Mouse (Mus musculus) forebrain, embryonic 12.5 days (tissue): ENCODE data around the gene Npr1. TPM values are rescaled to one million over a fixed set of nuclear protein-coding genes. Genes with fewer than 3 reads are reported as not detected.

ENCODE experiments used
- ATAC-seq: fragments of 200-750 bp; cut with Nextera tagmentation; 2 replicates; pipeline ENCODE4 v1.8.0; 2017; ENCODE audit warnings: moderate TSS enrichment; ENCODE audit not compliant: low FRiP score
- H3K27ac ChIP-seq: fragments of 300-500 bp; sonication (generic); 2 replicates; pipeline ENCODE4 v1.5.1; 2016; ENCODE audit warnings: mild to moderate bottlenecking
- H3K27me3 ChIP-seq: fragments of 300-500 bp; sonication (generic); 2 replicates; pipeline ENCODE4 v1.6.1; 2016; ENCODE audit warnings: mild to moderate bottlenecking
- H3K36me3 ChIP-seq: fragments of 300-500 bp; sonication (generic); replicated peaks from 2 replicates; pipeline ENCODE4 v1.6.1; 2016; ENCODE audit warnings: mild to moderate bottlenecking
- H3K4me1 ChIP-seq: fragments of 300-500 bp; sonication (generic); 2 replicates; pipeline ENCODE4 v1.6.1; 2016
- H3K4me2 ChIP-seq: fragments of 300-500 bp; sonication (generic); 2 replicates; pipeline ENCODE4 v1.6.1; 2016; ENCODE audit warnings: mild to moderate bottlenecking, moderate library complexity
- H3K4me3 ChIP-seq: fragments of 300-500 bp; sonication (generic); replicated peaks from 2 replicates; pipeline ENCODE4 v1.5.1; 2016; ENCODE audit warnings: mild to moderate bottlenecking
- H3K9ac ChIP-seq: fragments of 300-500 bp; sonication (generic); 2 replicates; pipeline ENCODE4 v1.6.1; 2016; ENCODE audit warnings: mild to moderate bottlenecking
- H3K9me3 ChIP-seq: fragments of 300-500 bp; sonication (generic); 2 replicates; pipeline ENCODE4 v1.6.1; 2016
- WGBS: fragments of 180-500 bp; shearing (Covaris S2); methylation state at CpG from one replicate; pipeline ENCODE4 v1.1.7; 2016; 5-methylcytosine and 5-hydroxymethylcytosine counted together
- polyA plus RNA-seq: library from polyadenylated mRNA; unstranded; fragments of >200 nt; fragmentation: Nextera tagmentation; extraction: Ambion mirVana; gene quantifications from 2 replicates; pipeline ENCODE4 v1.2.1, GENCODE M21; 2016

Gene Npr1
- polyA plus RNA-seq, 1 experiment from 2014 or later: 2.2 TPM

GRCm38 (mm10) chr3:90447123-90447494 lies 18.6 kb downstream of the Npr1 start:
- ATAC-seq: peak; percentile 27; the same call in 1 of the 2 replicates
- H3K4me3 ChIP-seq: peak overlapping the region; percentile 28
- H3K27ac ChIP-seq: peak overlapping the region; percentile 82
- 36% methylated on average over 7 of the region's 7 CpGs for WGBS
- H3K9me3 ChIP-seq: no peaks in the 10 kb centered on the region
- peak overlapping the region; percentile 52 for H3K4me2 ChIP-seq
- H3K4me1 ChIP-seq: peaks cover 17% of the 10 kb centered on the region
- H3K27me3 ChIP-seq: peaks cover 5% of the 10 kb centered on the region; the same call in 1 of the 2 replicates
- H3K36me3 ChIP-seq: no peaks in the 10 kb centered on the region
- H3K9ac ChIP-seq: peak overlapping the region; percentile 27

- Histone ChIP-seq H3K27ac (peak overlapping the region; percentile 82), H3K4me1 (peaks cover 17% of the 10 kb centered on the region), H3K9me3 (no peaks in the 10 kb centered on the region), H3K9ac (peak overlapping the region; percentile 27), H3K4me3 (peak overlapping the region; percentile 28), H3K36me3 (no peaks in the 10 kb centered on the region), H3K27me3 (peaks cover 3% of the 10 kb centered on the region; the same call in 1 of the 2 replicates), H3K4me2 (peak overlapping the region; percentile 52)
- under 1% methylated on average over 17 of the region's 17 CpGs for WGBS
- peak; percentile 94 for ATAC-seq
Measured at GRCm38 (mm10) chr3:90446389-90447122, 19.1 kb downstream of the Npr1 start.

- no peak overlapping the region for H3K4me3 ChIP-seq
- 70% methylated on average over 11 of the region's 11 CpGs for WGBS
- H3K4me2 ChIP-seq: peak overlapping the region; percentile 52
- no peaks in the 10 kb centered on the region for H3K27me3 ChIP-seq
- no peak for ATAC-seq
- H3K27ac ChIP-seq: peak overlapping the region; percentile 63
- H3K9me3 ChIP-seq: no peaks in the 10 kb centered on the region
- H3K4me1 ChIP-seq: peaks cover 17% of the 10 kb centered on the region
- no peak overlapping the region for H3K9ac ChIP-seq
- no peaks in the 10 kb centered on the region for H3K36me3 ChIP-seq
Measured at GRCm38 (mm10) chr3:90445417-90446200, 20.1 kb downstream of the Npr1 start.

- H3K4me1 ChIP-seq: peaks cover 17% of the 10 kb centered on the region
- no peaks in the 10 kb centered on the region for H3K36me3 ChIP-seq
- H3K27me3 ChIP-seq: no peaks in the 10 kb centered on the region
- WGBS: 91% methylated on average over 3 of the region's 3 CpGs
- H3K9ac ChIP-seq: no peak overlapping the region
- no peak overlapping the region for H3K4me2 ChIP-seq
- no peak overlapping the region for H3K4me3 ChIP-seq
- ATAC-seq: no peak
- H3K27ac ChIP-seq: no peak overlapping the region
- H3K9me3 ChIP-seq: no peaks in the 10 kb centered on the region
Measured at GRCm38 (mm10) chr3:90443977-90444376, 21.7 kb downstream of the Npr1 start.

- no peak overlapping the region for H3K4me2 ChIP-seq
Measured at GRCm38 (mm10) chr3:90440756-90441155, 24.9 kb downstream of the Npr1 start.

GRCm38 (mm10) chr3:90437131-90437530 lies 28.5 kb downstream of the Npr1 start:
- H3K27ac ChIP-seq: no peak overlapping the region
- H3K4me1 ChIP-seq: peaks cover 11% of the 10 kb centered on the region
- no peak overlapping the region for H3K4me3 ChIP-seq
- 75% methylated on average over 4 of the region's 4 CpGs for WGBS
- H3K9me3 ChIP-seq: no peaks in the 10 kb centered on the region
- H3K4me2 ChIP-seq: no peak overlapping the region
- H3K9ac ChIP-seq: no peak overlapping the region
- ATAC-seq: no peak
- H3K27me3 ChIP-seq: no peaks in the 10 kb centered on the region
- no peaks in the 10 kb centered on the region for H3K36me3 ChIP-seq

More at GRCm38 (mm10) chr3:90440756-90441155, 24.9 kb downstream of the Npr1 start:
- Histone ChIP-seq H3K27ac (no peak overlapping the region), H3K9ac (no peak overlapping the region), H3K9me3 (no peaks in the 10 kb centered on the region), H3K4me1 (peaks cover 3% of the 10 kb centered on the region; the same call in 1 of the 2 replicates), H3K27me3 (no peaks in the 10 kb centered on the region), H3K4me3 (no peak overlapping the region), H3K36me3 (no peaks in the 10 kb centered on the region)
- 90% methylated on average over 2 of the region's 2 CpGs for WGBS
- no peak for ATAC-seq

GRCm38 (mm10) chr3:90434073-90434730 lies 31.5 kb downstream of the Npr1 start:
- peak overlapping the region; percentile 97 for H3K27ac ChIP-seq
- WGBS: 60% methylated on average over 11 of the region's 11 CpGs
- H3K9me3 ChIP-seq: no peaks in the 10 kb centered on the region
- peak overlapping the region; percentile 51 for H3K9ac ChIP-seq
- peaks cover 8% of the 10 kb centered on the region; the same call in 1 of the 2 replicates for H3K36me3 ChIP-seq
- no peaks in the 10 kb centered on the region for H3K27me3 ChIP-seq
- peaks cover 30% of the 10 kb centered on the region for H3K4me1 ChIP-seq
- H3K4me2 ChIP-seq: peak overlapping the region; percentile 96
- 0 out of 2 replicates have a peak, but pooled peaks have one; percentile 3 for ATAC-seq
- peak overlapping the region; percentile 82 for H3K4me3 ChIP-seq

- peak within 1 kb of the TSS; percentile 90 for H3K9ac ChIP-seq
- H3K27me3 ChIP-seq: no peaks in the 10 kb centered on the region
- peak within 1 kb of the TSS; percentile 82 for H3K4me3 ChIP-seq
- H3K4me1 ChIP-seq: peaks cover 30% of the 10 kb centered on the region
- WGBS: under 1% methylated on average over 52 of the region's 52 CpGs
- H3K27ac ChIP-seq: peak within 1 kb of the TSS; percentile 97
- H3K36me3 ChIP-seq: peaks cover 10% of the 10 kb centered on the region; the same call in 1 of the 2 replicates
- H3K4me2 ChIP-seq: peak within 1 kb of the TSS; percentile 96
- H3K9me3 ChIP-seq: no peaks in the 10 kb centered on the region
- ATAC-seq: peak; percentile 99
Measured at GRCm38 (mm10) chr3:90433381-90434020, 32.2 kb downstream of the Npr1 start, which contains the start of gene Ints3. Gene Ints3 (minus strand): TSS chr3:90433622.

- H3K4me2 ChIP-seq: peak overlapping the region; percentile 96
- peak overlapping the region; percentile 90 for H3K9ac ChIP-seq
- peaks cover 32% of the 10 kb centered on the region for H3K4me1 ChIP-seq
- H3K9me3 ChIP-seq: no peaks in the 10 kb centered on the region
- WGBS: 0% methylated on average over 12 of the region's 12 CpGs
- H3K36me3 ChIP-seq: peaks cover 10% of the 10 kb centered on the region; the same call in 1 of the 2 replicates
- H3K27ac ChIP-seq: peak overlapping the region; percentile 97
- H3K4me3 ChIP-seq: peak overlapping the region; percentile 82
- ATAC-seq: peak; percentile 41
- H3K27me3 ChIP-seq: no peaks in the 10 kb centered on the region
Measured at GRCm38 (mm10) chr3:90432811-90433219, 32.9 kb downstream of the Npr1 start.

GRCm38 (mm10) chr3:90432348-90432747 lies 33.3 kb downstream of the Npr1 start:
- no peaks in the 10 kb centered on the region for H3K27me3 ChIP-seq
- H3K27ac ChIP-seq: 0 out of 2 replicates have a peak overlapping the region, but pooled peaks have one; percentile 97
- no peak for ATAC-seq
- peaks cover 32% of the 10 kb centered on the region for H3K4me1 ChIP-seq
- H3K4me2 ChIP-seq: peak overlapping the region; percentile 96
- H3K9ac ChIP-seq: peak overlapping the region; percentile 90
- peak overlapping the region; percentile 82 for H3K4me3 ChIP-seq
- WGBS: 23% methylated on average over 2 of the region's 2 CpGs
- H3K36me3 ChIP-seq: peaks cover 10% of the 10 kb centered on the region; the same call in 1 of the 2 replicates
- H3K9me3 ChIP-seq: no peaks in the 10 kb centered on the region

- no peak for ATAC-seq
- no peak overlapping the region for H3K27ac ChIP-seq
- peaks cover 32% of the 10 kb centered on the region for H3K4me1 ChIP-seq
- H3K4me3 ChIP-seq: no peak overlapping the region
- H3K4me2 ChIP-seq: no peak overlapping the region
- 91% methylated on average over 3 of the region's 3 CpGs for WGBS
- H3K36me3 ChIP-seq: peaks cover 10% of the 10 kb centered on the region; the same call in 1 of the 2 replicates
- no peak overlapping the region for H3K9ac ChIP-seq
- H3K27me3 ChIP-seq: no peaks in the 10 kb centered on the region
- no peaks in the 10 kb centered on the region for H3K9me3 ChIP-seq
Measured at GRCm38 (mm10) chr3:90429576-90429975, 36.1 kb downstream of the Npr1 start.
